Mouse (Mus musculus) forebrain, embryonic 13.5 days (tissue): Measurements from ENCODE around the gene Frmd5. TPM values are rescaled to one million over a fixed set of nuclear protein-coding genes. Genes with fewer than 3 reads are reported as not detected.

Experiments used
- ATAC-seq: fragments of 200-750 bp; cut with Nextera tagmentation; 2 replicates; pipeline ENCODE4 v1.8.0; 2017
- H3K27ac ChIP-seq: fragments of 300-500 bp; sonication (generic); 2 replicates; pipeline ENCODE4 v1.5.1; 2015; ENCODE audit warnings: inconsistent platforms, mild to moderate bottlenecking, moderate library complexity
- H3K27me3 ChIP-seq: fragments of 300-500 bp; sonication (generic); 2 replicates; pipeline ENCODE4 v1.6.1; 2015; ENCODE audit warnings: mild to moderate bottlenecking, inconsistent platforms
- H3K36me3 ChIP-seq: fragments of 300-500 bp; sonication (generic); 2 replicates; pipeline ENCODE4 v1.6.1; 2015; ENCODE audit warnings: mild to moderate bottlenecking, inconsistent platforms; ENCODE audit not compliant: poor library complexity, severe bottlenecking
- H3K4me1 ChIP-seq: fragments of 300-500 bp; sonication (generic); 2 replicates; pipeline ENCODE4 v1.6.1; 2015; ENCODE audit warnings: inconsistent platforms
- H3K4me2 ChIP-seq: fragments of 300-500 bp; sonication (generic); 2 replicates; pipeline ENCODE4 v1.6.1; 2015; ENCODE audit warnings: inconsistent platforms, mild to moderate bottlenecking, moderate library complexity
- H3K4me3 ChIP-seq: fragments of 300-500 bp; sonication (generic); 2 replicates; pipeline ENCODE4 v1.5.1; 2015; ENCODE audit warnings: mild to moderate bottlenecking, inconsistent platforms
- H3K9ac ChIP-seq: fragments of 300-500 bp; sonication (generic); 2 replicates; pipeline ENCODE4 v1.6.1; 2015; ENCODE audit warnings: mild to moderate bottlenecking, inconsistent platforms
- H3K9me3 ChIP-seq: fragments of 300-500 bp; sonication (generic); replicated peaks from 2 replicates; pipeline ENCODE4 v1.6.1; 2016; ENCODE audit warnings: inconsistent platforms
- WGBS: fragments of 180-500 bp; shearing (Covaris S2); methylation state at CpG from one replicate; pipeline ENCODE4 v1.1.7; 2015; 5-methylcytosine and 5-hydroxymethylcytosine counted together
- polyA plus RNA-seq: library from polyadenylated mRNA; unstranded; fragments of >200 nt; fragmentation: Nextera tagmentation; extraction: Ambion mirVana; gene quantifications from 2 replicates; pipeline ENCODE4 v1.2.1, GENCODE M21; 2015

Frmd5 gene
- polyA plus RNA-seq, 1 experiment from 2014 or later = 29.6 TPM

GRCm38 (mm10) chr2:121809126-121809525 lies 2.2 kb upstream of the Frmd5 start:
- Histone ChIP-seq H3K4me1 (peaks cover 13% of the 10 kb centered on the region; the same call in 1 of the 2 replicates), H3K27ac (no peak overlapping the region), H3K27me3 (no peaks in the 10 kb centered on the region), H3K4me2 (no peak overlapping the region), H3K9ac (no peak overlapping the region), H3K9me3 (no peaks in the 10 kb centered on the region), H3K4me3 (no peak overlapping the region), H3K36me3 (no peaks in the 10 kb centered on the region)
- 84% methylated on average over 3 of the region's 3 CpGs for WGBS
- no peak for ATAC-seq

DNA sequence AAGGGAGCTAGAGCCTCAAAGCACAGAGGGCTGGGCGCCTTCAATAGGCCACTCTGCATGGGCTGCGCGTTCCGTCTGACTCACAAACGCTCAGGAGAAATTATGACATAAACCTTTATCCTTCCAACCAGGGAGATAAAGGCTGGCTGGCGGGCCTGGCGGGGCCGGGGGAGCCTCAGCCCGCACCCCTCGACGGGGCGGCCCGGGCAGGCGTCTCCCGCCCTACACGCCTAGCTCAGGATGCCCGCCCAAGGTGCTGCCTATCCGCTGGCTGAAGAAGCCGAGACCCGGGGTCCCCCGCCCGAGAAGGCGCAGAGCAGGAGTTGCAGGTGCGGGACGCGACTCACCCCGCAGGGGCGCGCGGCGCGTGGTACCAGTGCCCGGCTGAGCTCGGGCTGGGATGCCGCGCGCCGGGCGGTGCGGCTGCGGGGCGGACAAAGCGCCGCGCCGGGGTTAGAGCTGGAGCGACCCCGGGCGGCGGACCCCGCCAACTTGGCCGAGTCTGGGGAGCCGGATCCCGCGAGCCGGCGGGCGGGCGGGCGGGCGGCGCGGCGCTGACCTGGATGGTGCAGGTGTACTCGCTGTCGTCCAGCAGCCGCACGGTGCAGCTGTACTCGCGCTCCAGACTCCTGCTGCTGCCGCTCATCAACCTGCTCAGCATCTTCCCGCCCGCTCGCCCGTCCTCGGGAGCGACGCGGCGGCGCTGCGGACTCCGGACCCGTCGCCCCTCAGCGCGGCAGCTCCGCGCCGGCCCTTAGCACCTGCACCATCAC lies 530 bp downstream of the Frmd5 start:
- H3K4me1 ChIP-seq = peaks cover 22% of the 10 kb centered on the region
- peak overlapping the region; percentile 95 for H3K9ac ChIP-seq
- under 1% methylated on average over 44 of the region's 90 CpGs for WGBS
- H3K27ac ChIP-seq = peak overlapping the region; percentile 96
- no peaks in the 10 kb centered on the region for H3K9me3 ChIP-seq
- peak overlapping the region; percentile 84 for H3K4me3 ChIP-seq
- ATAC-seq = peak; percentile 86
- no peaks in the 10 kb centered on the region for H3K36me3 ChIP-seq
- H3K27me3 ChIP-seq = no peaks in the 10 kb centered on the region
- H3K4me2 ChIP-seq = peak overlapping the region; percentile 77

DNA sequence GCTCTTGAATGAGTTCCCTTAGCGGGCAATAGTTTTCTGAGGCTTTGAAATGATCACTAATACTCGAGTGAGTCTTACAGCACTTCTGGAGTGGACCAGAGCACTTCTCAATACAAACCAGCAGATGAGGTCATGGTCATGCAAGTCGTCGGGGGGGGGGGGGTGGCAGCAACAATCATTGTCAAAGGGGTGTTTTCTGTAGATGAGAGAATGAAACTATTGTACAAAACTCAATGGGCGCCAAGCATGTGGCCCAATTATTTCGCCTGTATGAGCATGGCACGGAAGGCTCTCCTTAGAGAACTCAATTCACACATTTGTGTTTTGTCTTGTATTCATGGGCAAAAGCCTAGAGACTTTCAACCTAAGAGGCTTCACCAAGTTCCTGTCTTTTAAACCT lies 7.8 kb downstream of the Frmd5 start:
- Histone ChIP-seq H3K4me1 (peaks cover 9% of the 10 kb centered on the region), H3K36me3 (peaks cover 5% of the 10 kb centered on the region; the same call in 1 of the 2 replicates), H3K9ac (no peak overlapping the region), H3K4me2 (no peak overlapping the region), H3K27me3 (no peaks in the 10 kb centered on the region), H3K9me3 (no peaks in the 10 kb centered on the region), H3K27ac (no peak overlapping the region), H3K4me3 (no peak overlapping the region)
- no peak for ATAC-seq
- WGBS = 34% methylated on average over 7 of the region's 7 CpGs

DNA sequence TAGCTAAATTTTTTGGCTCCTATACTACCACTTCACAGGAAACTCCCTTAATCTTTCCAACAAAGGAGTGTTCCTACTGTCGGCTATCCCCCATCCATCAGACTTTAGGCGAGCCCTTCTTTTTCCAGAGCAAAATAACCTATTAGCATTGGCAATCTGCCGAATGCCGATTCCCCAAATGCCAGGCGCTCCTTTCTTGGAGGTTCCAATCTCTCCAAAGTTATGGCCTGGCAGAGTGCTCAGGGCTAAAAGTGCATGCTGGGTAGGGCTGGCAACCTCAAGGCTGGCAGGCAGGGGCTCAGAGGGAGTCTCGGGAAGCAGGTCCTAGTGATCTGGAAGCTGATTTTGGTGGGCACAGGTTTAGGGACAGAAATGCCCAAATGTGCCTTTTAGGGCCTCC lies 10.9 kb downstream of the Frmd5 start:
- Histone ChIP-seq H3K27me3 (no peaks in the 10 kb centered on the region), H3K4me3 (no peak overlapping the region), H3K4me1 (no peaks in the 10 kb centered on the region; the same call in 1 of the 2 replicates), H3K9me3 (no peaks in the 10 kb centered on the region), H3K4me2 (no peak overlapping the region), H3K36me3 (peaks cover 5% of the 10 kb centered on the region; the same call in 1 of the 2 replicates), H3K27ac (no peak overlapping the region), H3K9ac (no peak overlapping the region)
- WGBS = 81% methylated on average over 6 of the region's 6 CpGs
- ATAC-seq = no peak

DNA sequence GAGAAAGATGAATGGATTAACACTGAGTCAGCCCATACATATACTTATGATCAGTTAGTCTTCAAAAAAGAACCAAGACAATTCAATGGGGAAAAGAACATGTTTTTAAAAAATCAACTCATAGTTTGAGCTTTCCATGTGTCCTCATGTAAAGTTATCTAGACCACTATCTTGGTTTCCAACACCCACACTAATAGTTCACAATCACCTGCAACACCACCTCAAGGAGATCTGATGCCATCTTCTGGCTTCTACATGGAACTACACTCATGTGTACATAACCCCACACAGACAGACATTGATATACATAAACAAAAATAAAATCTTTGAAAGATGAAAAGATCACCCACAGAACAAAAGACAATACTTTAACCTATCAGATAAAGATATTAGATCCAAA lies 17.1 kb downstream of the Frmd5 start:
- Histone ChIP-seq H3K27me3 (no peaks in the 10 kb centered on the region), H3K36me3 (peaks cover 7% of the 10 kb centered on the region; the same call in 1 of the 2 replicates), H3K9ac (no peak overlapping the region), H3K4me2 (no peak overlapping the region), H3K4me1 (0 out of 2 replicates have a peak, but pooled peaks cover 2% of the 10 kb centered on the region), H3K27ac (no peak overlapping the region), H3K9me3 (no peaks in the 10 kb centered on the region), H3K4me3 (no peak overlapping the region)
- no peak for ATAC-seq

DNA sequence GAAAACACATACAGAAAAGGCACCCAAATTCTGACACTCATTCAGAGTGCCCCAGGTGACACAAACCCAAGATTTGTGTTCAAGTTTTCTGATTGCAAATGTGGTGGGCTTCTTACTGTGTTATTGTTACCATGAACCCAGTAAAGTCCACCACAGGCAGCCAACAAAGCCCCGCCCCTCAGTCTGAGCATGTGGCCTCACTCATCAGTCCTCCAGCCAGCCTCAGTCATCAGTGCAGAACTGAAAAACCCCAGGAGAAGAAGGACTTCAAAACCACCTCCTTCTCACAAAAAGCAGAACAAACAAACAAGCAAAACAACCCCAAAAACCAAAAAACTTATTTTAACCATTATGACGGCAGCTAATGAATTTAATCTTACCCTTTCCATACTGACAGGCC lies 18.5 kb downstream of the Frmd5 start:
- Histone ChIP-seq H3K4me3 (no peak overlapping the region), H3K27me3 (no peaks in the 10 kb centered on the region), H3K27ac (no peak overlapping the region), H3K4me2 (no peak overlapping the region), H3K9ac (no peak overlapping the region), H3K36me3 (peaks cover 7% of the 10 kb centered on the region; the same call in 1 of the 2 replicates), H3K9me3 (no peaks in the 10 kb centered on the region), H3K4me1 (0 out of 2 replicates have a peak, but pooled peaks cover 2% of the 10 kb centered on the region)
- 94% methylated on average over 2 of the region's 2 CpGs for WGBS
- no peak for ATAC-seq

GRCm38 (mm10) chr2:121787767-121788166 lies 19.1 kb downstream of the Frmd5 start:
- Histone ChIP-seq H3K9ac (no peak overlapping the region), H3K9me3 (no peaks in the 10 kb centered on the region), H3K4me2 (no peak overlapping the region), H3K27me3 (no peaks in the 10 kb centered on the region), H3K27ac (no peak overlapping the region), H3K4me1 (0 out of 2 replicates have a peak, but pooled peaks cover 2% of the 10 kb centered on the region), H3K36me3 (peaks cover 7% of the 10 kb centered on the region; the same call in 1 of the 2 replicates), H3K4me3 (no peak overlapping the region)
- 0 out of 2 replicates have a peak, but pooled peaks have one; percentile 48 for ATAC-seq
- WGBS = 77% methylated on average over 13 of the region's 13 CpGs

DNA sequence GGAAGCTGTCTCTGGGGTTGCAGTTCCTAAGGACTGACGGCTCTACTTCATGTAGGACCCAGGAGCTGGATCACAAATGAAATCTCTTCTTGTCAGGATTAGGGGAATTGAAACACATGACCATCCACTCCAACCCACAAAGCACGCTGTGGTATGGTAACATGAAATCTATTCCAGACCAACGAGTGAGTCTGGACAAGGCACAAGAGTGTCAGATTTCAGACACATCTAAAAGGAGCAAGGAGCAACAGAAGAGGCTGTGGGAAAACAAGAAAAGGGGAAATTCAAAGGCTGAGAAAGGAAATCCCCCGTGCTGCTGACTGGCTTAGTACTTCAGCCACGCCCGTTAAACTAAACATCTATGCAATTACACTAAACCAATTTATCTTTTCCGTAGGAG lies 19.6 kb downstream of the Frmd5 start:
- Histone ChIP-seq H3K9me3 (no peaks in the 10 kb centered on the region), H3K9ac (no peak overlapping the region), H3K4me3 (no peak overlapping the region), H3K4me1 (0 out of 2 replicates have a peak, but pooled peaks cover 2% of the 10 kb centered on the region), H3K27ac (no peak overlapping the region), H3K4me2 (no peak overlapping the region), H3K36me3 (peaks cover 7% of the 10 kb centered on the region; the same call in 1 of the 2 replicates), H3K27me3 (no peaks in the 10 kb centered on the region)
- no peak for ATAC-seq
- 52% methylated on average over 7 of the region's 7 CpGs for WGBS

- Histone ChIP-seq H3K4me3 (no peak overlapping the region), H3K27me3 (no peaks in the 10 kb centered on the region), H3K9ac (no peak overlapping the region), H3K36me3 (no peaks in the 10 kb centered on the region), H3K9me3 (no peaks in the 10 kb centered on the region), H3K27ac (no peak overlapping the region), H3K4me2 (no peak overlapping the region), H3K4me1 (peaks cover 5% of the 10 kb centered on the region; the same call in 1 of the 2 replicates)
- ATAC-seq = no peak
- WGBS = 85% methylated on average over 7 of the region's 7 CpGs
Measured at GRCm38 (mm10) chr2:121776219-121776618, 30.7 kb downstream of the Frmd5 start.

DNA sequence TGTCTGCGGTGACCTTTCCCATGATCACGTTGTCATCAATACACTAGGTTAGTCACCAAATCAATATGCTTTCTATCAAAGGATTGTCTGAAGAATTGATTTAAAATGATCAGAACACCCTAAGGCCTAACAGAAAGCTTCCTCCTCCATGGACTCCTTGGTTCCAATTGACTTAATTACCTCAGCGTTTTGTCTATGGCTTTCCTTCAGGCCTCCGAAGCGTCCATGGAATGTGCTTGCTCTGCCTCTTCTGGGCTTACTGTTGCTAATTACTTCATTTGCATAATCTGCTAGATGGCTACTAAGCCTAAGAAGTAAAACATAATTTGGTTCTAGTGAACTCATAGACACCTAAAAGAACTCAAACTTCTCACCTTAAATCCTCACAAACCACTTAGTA lies 42.0 kb downstream of the Frmd5 start:
- peaks cover 9% of the 10 kb centered on the region; the same call in 1 of the 2 replicates for H3K36me3 ChIP-seq
- H3K4me3 ChIP-seq = no peak overlapping the region
- 24% methylated on average over 5 of the region's 5 CpGs for WGBS
- peaks cover 8% of the 10 kb centered on the region; the same call in 1 of the 2 replicates for H3K9me3 ChIP-seq
- no peaks in the 10 kb centered on the region for H3K27me3 ChIP-seq
- H3K4me2 ChIP-seq = no peak overlapping the region
- no peaks in the 10 kb centered on the region for H3K4me1 ChIP-seq
- H3K9ac ChIP-seq = no peak overlapping the region
- no peak for ATAC-seq
- H3K27ac ChIP-seq = no peak overlapping the region

- H3K27me3 ChIP-seq = no peaks in the 10 kb centered on the region
- no peak overlapping the region for H3K4me3 ChIP-seq
- H3K9me3 ChIP-seq = no peaks in the 10 kb centered on the region
- no peaks in the 10 kb centered on the region for H3K36me3 ChIP-seq
- H3K27ac ChIP-seq = no peak overlapping the region
- no peaks in the 10 kb centered on the region for H3K4me1 ChIP-seq
- no peak for ATAC-seq
- H3K4me2 ChIP-seq = no peak overlapping the region
- 95% methylated on average over 5 of the region's 5 CpGs for WGBS
- H3K9ac ChIP-seq = no peak overlapping the region
Measured at GRCm38 (mm10) chr2:121761861-121762260, 45.0 kb downstream of the Frmd5 start.

DNA sequence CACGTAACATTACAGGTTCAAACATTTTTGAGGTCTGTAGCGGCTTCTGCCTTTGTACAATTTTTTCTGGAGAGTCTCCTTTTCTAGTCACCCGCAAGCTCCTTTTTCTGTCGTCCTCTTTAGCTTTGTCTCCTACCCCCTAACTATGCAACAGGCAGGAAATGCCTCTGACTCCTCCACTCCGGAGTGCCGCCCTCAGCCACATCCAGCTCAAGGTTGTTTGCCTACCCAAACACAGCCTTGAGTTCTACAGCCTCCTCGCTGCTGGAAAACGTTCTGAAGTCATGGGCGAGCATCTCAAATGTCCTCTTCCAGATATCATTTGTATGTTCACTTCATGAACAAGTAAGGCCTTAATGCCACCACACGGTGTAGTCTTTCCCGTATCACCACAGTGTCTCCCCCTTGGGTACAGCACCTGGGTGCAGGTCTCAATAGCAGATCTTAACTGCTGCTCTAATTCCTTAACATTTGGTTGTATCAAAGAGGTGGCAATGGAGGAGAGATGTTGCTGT lies 45.5 kb downstream of the Frmd5 start:
- ATAC-seq = no peak
- Histone ChIP-seq H3K4me3 (no peak overlapping the region), H3K9me3 (no peaks in the 10 kb centered on the region), H3K4me2 (no peak overlapping the region), H3K27me3 (no peaks in the 10 kb centered on the region), H3K27ac (no peak overlapping the region), H3K9ac (no peak overlapping the region), H3K4me1 (no peaks in the 10 kb centered on the region), H3K36me3 (no peaks in the 10 kb centered on the region)
- WGBS = 93% methylated on average over 11 of the region's 11 CpGs
